Mouse (Mus musculus) liver, adult 2 months (tissue): Measurements from ENCODE around the gene Xndc1. TPM values are rescaled to one million over a fixed set of nuclear protein-coding genes. Genes with fewer than 3 reads are reported as not detected.
A peak's percentile ranks its signal among the peaks of the same experiment; 100 is the strongest.

ENCODE experiments used
- DNase-seq: peaks from one replicate; pipeline ENCODE4 v3.0.0-alpha.2; 2011; ENCODE audit warnings: low read depth, low spot score; ENCODE audit errors: extremely low read depth
- H3K27ac ChIP-seq: fragments of 200-500 bp; replicated peaks from 2 replicates; pipeline ENCODE4 v1.5.1; 2012; ENCODE audit warnings: low read depth, mild to moderate bottlenecking, control low read depth, inconsistent platforms, low read length; ENCODE audit not compliant: insufficient read depth
- H3K27me3 ChIP-seq: fragments of 200-500 bp; 2 replicates; pipeline ENCODE4 v1.6.1; 2012; ENCODE audit warnings: mild to moderate bottlenecking, moderate library complexity, low read length, inconsistent platforms; ENCODE audit not compliant: control insufficient read depth, insufficient read depth
- H3K36me3 ChIP-seq: fragments of 200-500 bp; 2 replicates; pipeline ENCODE4 v1.6.1; 2012; ENCODE audit warnings: low read length, inconsistent platforms; ENCODE audit not compliant: control insufficient read depth, insufficient read depth
- H3K4me1 ChIP-seq: fragments of 200-500 bp; 2 replicates; pipeline ENCODE4 v1.6.1; 2011; ENCODE audit warnings: low read length; ENCODE audit not compliant: control insufficient read depth, insufficient read depth
- H3K4me3 ChIP-seq: fragments of 200-500 bp; 2 replicates; pipeline ENCODE4 v1.5.1; 2011; ENCODE audit warnings: low read depth, mild to moderate bottlenecking, control low read depth, low read length, moderate library complexity; ENCODE audit not compliant: insufficient read depth
- H3K79me2 ChIP-seq: fragments of 200-500 bp; 2 replicates; pipeline ENCODE4 v1.6.1; 2012; ENCODE audit warnings: inconsistent platforms, mild to moderate bottlenecking, low read length, moderate library complexity; ENCODE audit not compliant: control insufficient read depth, insufficient read depth
- H3K9ac ChIP-seq: fragments of 200-500 bp; 2 replicates; pipeline ENCODE4 v1.6.1; 2012; ENCODE audit warnings: low read depth, mild to moderate bottlenecking, control low read depth, inconsistent platforms, low read length
- CTCF ChIP-seq: fragments of 200-500 bp; IDR thresholded peaks from 2 replicates; pipeline ENCODE4 v1.5.1; 2011; ENCODE audit warnings: low read depth, low read length, control low read depth
- POLR2A ChIP-seq: fragments of 200-500 bp; IDR thresholded peaks from 2 replicates; pipeline ENCODE4 v1.6.1; 2011; ENCODE audit warnings: low read length, control low read depth; ENCODE audit not compliant: insufficient read depth; ENCODE audit errors: extremely low read depth
- WGBS: fragments of 180-500 bp; shearing (Covaris S2); methylation state at CpG from one replicate; pipeline ENCODE4 v1.1.7; 2018; 5-methylcytosine and 5-hydroxymethylcytosine counted together
- polyA plus RNA-seq: library from polyadenylated mRNA; depleted of rRNA; stranded (reverse); fragments of >200 nt; gene quantifications from 2 replicates; pipeline ENCODE4 v1.2.3, GENCODE M21; 2012
- total RNA-seq: library from RNA; depleted of rRNA; stranded (reverse); fragments of >200 nt; gene quantifications from 2 replicates; pipeline ENCODE4 v1.2.3, GENCODE M21; 2014

The Xndc1 gene
- total and polyA plus RNA-seq, 2 experiments: 4.8 to 5.9 TPM

DNA sequence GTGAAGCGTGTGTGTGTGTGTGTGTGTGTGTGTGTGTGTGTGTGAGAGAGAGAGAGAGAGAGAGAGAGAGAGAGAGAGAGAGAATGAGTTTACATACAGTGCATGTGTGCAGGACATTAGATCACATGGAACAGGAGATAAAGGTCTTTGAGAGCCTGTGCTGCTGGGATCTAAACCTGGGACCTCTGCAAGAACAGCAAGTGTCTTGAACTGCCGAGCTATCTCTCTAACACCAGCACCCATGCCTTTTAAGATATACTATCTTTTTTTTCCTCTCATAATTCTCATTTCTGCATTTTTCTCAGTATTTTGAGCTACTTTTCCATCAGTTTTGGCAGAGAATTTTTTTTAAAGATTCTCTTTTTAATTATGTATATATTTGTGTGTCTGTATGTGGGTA is 38.2 kb downstream of the Xndc1 start:
- Histone ChIP-seq H3K79me2 (no peaks in the 10 kb centered on the region), H3K4me3 (no peak overlapping the region), H3K27ac (no peak overlapping the region), H3K9ac (no peak overlapping the region), H3K36me3 (no peaks in the 10 kb centered on the region), H3K27me3 (peaks cover 5% of the 10 kb centered on the region; the same call in 1 of the 2 replicates), H3K4me1 (no peaks in the 10 kb centered on the region)
- TF ChIP-seq CTCF: no peak
- TF ChIP-seq POLR2A: no peak
- WGBS: 86% methylated on average over 2 of the region's 2 CpGs
- no peak for DNase-seq

DNA sequence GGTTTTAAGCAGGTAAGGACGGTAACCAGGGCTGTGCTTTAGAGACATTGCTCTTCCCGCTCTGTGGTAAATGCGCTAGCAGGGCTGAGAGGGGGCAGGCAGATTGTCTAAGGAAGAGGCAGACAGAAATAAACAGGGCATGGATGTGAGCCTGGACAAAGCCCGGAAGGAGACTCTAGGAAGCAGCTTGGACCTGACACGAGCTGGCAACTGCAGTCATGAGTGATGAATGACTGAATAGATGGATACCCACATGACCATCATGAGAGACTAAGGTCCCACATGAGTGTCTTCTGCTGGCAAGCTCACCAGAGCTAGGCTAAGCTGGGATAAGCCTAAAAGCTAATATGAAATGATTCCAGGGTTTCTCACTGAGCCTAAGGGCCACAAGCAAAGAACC is 38.8 kb downstream of the Xndc1 start:
- Histone ChIP-seq H3K27me3 (peaks cover 5% of the 10 kb centered on the region; the same call in 1 of the 2 replicates), H3K36me3 (no peaks in the 10 kb centered on the region), H3K79me2 (no peaks in the 10 kb centered on the region), H3K4me3 (no peak overlapping the region), H3K27ac (no peak overlapping the region), H3K9ac (no peak overlapping the region), H3K4me1 (no peaks in the 10 kb centered on the region)
- DNase-seq: no peak
- TF ChIP-seq POLR2A (no peak), CTCF (no peak)
- WGBS: 72% methylated on average over 5 of the region's 5 CpGs

DNA sequence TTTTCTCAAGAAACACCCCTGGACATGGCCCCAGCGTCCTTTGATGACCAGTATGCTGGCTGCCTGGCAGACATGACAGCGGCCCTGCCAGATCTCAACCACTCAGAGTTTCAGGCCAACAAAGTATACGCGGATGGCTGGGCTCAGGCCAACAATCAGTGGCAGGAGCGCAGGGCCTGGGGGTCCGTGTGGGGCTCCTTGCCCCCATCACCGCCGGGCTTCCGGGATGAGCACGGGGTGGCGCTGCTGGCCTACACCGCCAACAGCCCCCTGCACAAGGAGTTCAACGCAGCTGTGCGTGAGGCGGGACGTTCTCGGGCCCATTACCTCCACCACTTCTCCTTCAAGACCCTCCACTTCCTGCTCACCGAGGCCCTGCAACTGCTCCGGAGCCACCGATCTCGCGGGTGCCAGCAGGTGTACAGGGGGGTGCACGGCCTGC is 41.4 kb downstream of the Xndc1 start:
- no peak for DNase-seq
- no peaks in the 10 kb centered on the region for H3K79me2 ChIP-seq
- WGBS: 30% methylated on average over 23 of the region's 23 CpGs
- no peaks in the 10 kb centered on the region for H3K36me3 ChIP-seq
- peak overlapping the region; percentile 24; the same call in 1 of the 2 replicates for H3K4me3 ChIP-seq
- H3K27me3 ChIP-seq: peaks cover 5% of the 10 kb centered on the region; the same call in 1 of the 2 replicates
- no peak overlapping the region for H3K27ac ChIP-seq
- no peaks in the 10 kb centered on the region for H3K4me1 ChIP-seq
- TF ChIP-seq CTCF: no peak
- TF ChIP-seq POLR2A: no peak
- no peak overlapping the region for H3K9ac ChIP-seq

DNA sequence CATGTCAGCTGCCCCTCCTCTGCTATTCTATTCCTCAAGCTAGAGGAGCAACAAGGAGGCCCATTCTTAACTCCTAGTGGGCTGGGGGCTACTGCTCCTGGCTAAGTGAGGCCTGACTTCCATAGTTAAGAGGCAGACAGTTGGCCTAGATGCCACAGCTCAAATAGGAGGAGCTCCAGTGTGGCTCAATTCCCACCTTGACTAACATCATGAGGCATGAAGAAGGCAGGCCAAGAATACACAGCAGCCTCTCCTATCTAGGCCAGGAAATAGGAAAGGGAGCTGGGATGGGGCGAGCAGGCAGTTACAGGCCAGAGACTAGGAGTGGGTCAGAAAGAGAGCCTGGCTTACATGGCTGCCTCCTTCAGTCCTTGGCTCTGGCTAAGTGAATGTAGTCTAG is 42.9 kb downstream of the Xndc1 start:
- WGBS: 90% methylated on average over 1 of the region's 1 CpGs
- no peaks in the 10 kb centered on the region for H3K79me2 ChIP-seq

DNA sequence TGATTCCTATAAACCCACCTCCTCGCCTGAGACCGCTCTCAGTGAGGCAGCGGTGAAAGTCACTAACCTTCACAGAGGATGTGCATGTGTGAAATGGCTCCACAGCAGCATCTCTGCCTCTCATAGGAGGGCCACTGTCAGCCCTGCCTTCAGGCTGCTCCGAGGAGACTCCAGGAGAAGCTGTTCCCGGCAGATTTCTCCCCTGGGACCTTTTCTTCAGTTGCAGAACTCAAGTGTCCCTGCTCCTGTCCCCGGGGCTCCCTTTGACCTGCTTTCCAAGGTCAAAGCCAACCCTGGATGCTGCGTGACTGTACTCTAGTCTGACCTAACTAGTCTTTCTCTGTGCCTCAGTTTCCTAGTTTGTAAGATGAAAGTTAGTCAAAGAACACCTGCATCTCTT is 43.9 kb downstream of the Xndc1 start, which contains the start of gene Art5:
Gene Art5 (minus strand): TSS at position 319 of the 400 bp plus-strand sequence.
- no peak for DNase-seq

More for the DNA sequence above, 42.9 kb downstream of the Xndc1 start:
- Histone ChIP-seq H3K27ac (no peak overlapping the region), H3K4me3 (no peak overlapping the region), H3K9ac (no peak overlapping the region), H3K4me1 (no peaks in the 10 kb centered on the region), H3K36me3 (no peaks in the 10 kb centered on the region), H3K27me3 (peaks cover 5% of the 10 kb centered on the region; the same call in 1 of the 2 replicates)
- TF ChIP-seq CTCF (no peak), POLR2A (no peak)
- no peak for DNase-seq

DNA sequence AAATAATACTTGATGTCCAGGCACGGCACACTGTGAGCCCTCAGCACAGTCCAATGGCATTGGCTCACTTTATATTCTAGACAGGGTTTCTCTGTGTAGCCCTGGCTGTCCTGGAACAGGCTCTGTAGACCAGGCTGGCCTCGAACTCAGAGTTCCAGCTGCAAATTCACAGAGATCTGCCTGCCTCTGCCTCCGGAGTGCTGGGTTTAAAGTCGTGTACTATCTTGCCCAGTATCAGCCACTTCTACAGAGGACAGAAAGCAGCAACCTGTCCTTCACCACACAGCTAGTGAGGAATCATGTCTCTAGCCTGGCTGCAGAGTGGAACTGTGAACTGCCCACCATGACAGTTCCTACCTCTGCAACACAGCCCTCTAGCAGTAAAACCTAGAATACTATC is 44.4 kb downstream of the Xndc1 start:
- Histone ChIP-seq H3K27me3 (peaks cover 5% of the 10 kb centered on the region; the same call in 1 of the 2 replicates), H3K79me2 (no peaks in the 10 kb centered on the region), H3K4me1 (no peaks in the 10 kb centered on the region), H3K27ac (no peak overlapping the region), H3K9ac (no peak overlapping the region), H3K4me3 (no peak overlapping the region), H3K36me3 (no peaks in the 10 kb centered on the region)
- no peak for TF ChIP-seq POLR2A
- DNase-seq: no peak
- WGBS: 87% methylated on average over 4 of the region's 4 CpGs

More for the DNA sequence above, 43.9 kb downstream of the Xndc1 start, which contains the start of gene Art5:
- H3K27me3 ChIP-seq: peaks cover 5% of the 10 kb centered on the region; the same call in 1 of the 2 replicates
- no peak within 1 kb of the TSS for H3K9ac ChIP-seq
- no peak within 1 kb of the TSS for H3K4me3 ChIP-seq
- TF ChIP-seq CTCF: no peak
- TF ChIP-seq POLR2A: no peak
- no peak within 1 kb of the TSS for H3K27ac ChIP-seq
- WGBS: 90% methylated on average over 7 of the region's 7 CpGs
- no peaks in the 10 kb centered on the region for H3K79me2 ChIP-seq
- no peaks in the 10 kb centered on the region for H3K4me1 ChIP-seq
- no peaks in the 10 kb centered on the region for H3K36me3 ChIP-seq
